Mouse (Mus musculus): ENCODE measurements at regions not wholly inside any gene's neighbourhood (a gene's known extent, or its start where the extent isn't known, plus 50 kb on each side); places are given as distances from the start of the nearest gene placed in this dataset.

DNA sequence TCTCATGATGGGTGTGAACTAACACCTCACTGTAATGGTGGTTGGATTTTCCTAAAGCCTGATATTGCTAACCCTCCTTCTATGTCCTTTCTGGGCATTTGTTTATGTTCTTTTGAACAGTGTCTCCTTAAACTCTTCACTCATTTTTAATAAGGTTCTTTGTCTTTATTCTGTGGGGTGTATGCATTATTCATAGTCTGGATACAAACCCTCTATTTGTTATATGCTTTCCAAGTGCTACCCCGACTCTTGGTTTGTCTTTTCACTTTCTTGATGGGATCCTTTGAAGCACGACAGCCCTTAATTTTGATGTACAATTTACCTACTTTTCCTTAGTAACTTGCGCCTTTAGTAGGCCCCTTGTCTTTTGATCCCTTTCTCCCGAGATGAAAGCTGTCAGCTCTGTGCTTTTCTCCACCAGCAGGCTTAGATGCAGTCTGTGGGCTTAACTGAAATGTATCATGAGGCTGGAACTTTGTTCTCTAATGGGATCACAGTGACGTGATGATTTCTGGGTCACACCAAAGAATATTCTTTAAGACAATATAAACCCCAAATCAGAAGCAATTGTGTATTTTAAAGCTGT is 138.0 kb upstream of the Pbx1 start:
- H3K4me3 ChIP-seq (ENCODE audit: low read length) = no peak overlapping the region
- H3K27me3 ChIP-seq (ENCODE audit: insufficient read depth, low read length) = no peaks in the 10 kb centered on the region
- no peaks in the 10 kb centered on the region for H3K9me3 ChIP-seq (ENCODE audit: low read length)
- no peaks in the 10 kb centered on the region for H3K4me1 ChIP-seq (ENCODE audit: insufficient read depth, low read length)
- H3K4me2 ChIP-seq (replicated peaks; ENCODE audit: low read depth, low read length) = no peak overlapping the region
- no peak overlapping the region for H3K27ac ChIP-seq (ENCODE audit: low read length)
- no peaks in the 10 kb centered on the region for H3K36me3 ChIP-seq (ENCODE audit: insufficient read depth, low read length)
- no peak overlapping the region for H3K9ac ChIP-seq (replicated peaks; ENCODE audit: low read length)
- WGBS = 61% methylated on average over 5 of the region's 5 CpGs
- no peak for ATAC-seq (ENCODE audit: low FRiP score, low TSS enrichment)

DNA sequence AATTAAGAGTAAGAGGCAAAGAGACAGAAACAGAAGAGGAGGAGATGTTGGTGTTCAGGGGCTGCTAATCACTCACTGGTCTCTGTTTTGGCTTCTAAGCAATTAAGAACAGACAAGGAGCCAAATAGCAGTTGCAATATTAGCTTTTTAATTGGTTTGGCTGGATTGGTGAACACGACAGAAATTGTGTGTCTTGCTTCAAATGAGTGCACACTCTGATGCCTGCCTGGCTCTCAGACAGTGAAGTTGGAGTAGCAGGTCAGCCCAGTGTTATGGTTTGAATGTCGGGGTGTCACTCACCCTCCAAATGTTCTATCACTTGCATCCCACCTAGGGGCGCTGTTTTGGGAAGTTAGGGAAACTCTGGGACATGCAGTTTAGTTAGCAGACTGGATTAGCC is 120.3 kb upstream of the Pbx1 start:
- Histone ChIP-seq H3K4me2 (replicated peaks; ENCODE audit: low read depth, low read length) (no peak overlapping the region), H3K36me3 (ENCODE audit: insufficient read depth, low read length) (no peaks in the 10 kb centered on the region), H3K9ac (replicated peaks; ENCODE audit: low read length) (no peak overlapping the region), H3K9me3 (ENCODE audit: low read length) (no peaks in the 10 kb centered on the region), H3K4me3 (ENCODE audit: low read length) (no peak overlapping the region), H3K27me3 (ENCODE audit: insufficient read depth, low read length) (no peaks in the 10 kb centered on the region), H3K27ac (ENCODE audit: low read length) (no peak overlapping the region), H3K4me1 (ENCODE audit: insufficient read depth, low read length) (no peaks in the 10 kb centered on the region)
- 68% methylated on average over 3 of the region's 3 CpGs for WGBS
- ATAC-seq (ENCODE audit: low FRiP score, low TSS enrichment) = no peak

- no peaks in the 10 kb centered on the region for H3K27me3 ChIP-seq (ENCODE audit: insufficient read depth, low read length)
- no peak overlapping the region for H3K27ac ChIP-seq (ENCODE audit: low read length)
- no peaks in the 10 kb centered on the region for H3K36me3 ChIP-seq (ENCODE audit: insufficient read depth, low read length)
- H3K4me1 ChIP-seq (ENCODE audit: insufficient read depth, low read length) = no peaks in the 10 kb centered on the region
- no peak for ATAC-seq (ENCODE audit: low FRiP score, low TSS enrichment)
- no peak overlapping the region for H3K9ac ChIP-seq (replicated peaks; ENCODE audit: low read length)
- no peaks in the 10 kb centered on the region for H3K9me3 ChIP-seq (ENCODE audit: low read length)
- H3K4me2 ChIP-seq (replicated peaks; ENCODE audit: low read depth, low read length) = no peak overlapping the region
- 66% methylated on average over 7 of the region's 7 CpGs for WGBS
- H3K4me3 ChIP-seq (ENCODE audit: low read length) = no peak overlapping the region
Observed at GRCm38 (mm10) chr1:168549807-168550435, 117.9 kb upstream of the Pbx1 start.

DNA sequence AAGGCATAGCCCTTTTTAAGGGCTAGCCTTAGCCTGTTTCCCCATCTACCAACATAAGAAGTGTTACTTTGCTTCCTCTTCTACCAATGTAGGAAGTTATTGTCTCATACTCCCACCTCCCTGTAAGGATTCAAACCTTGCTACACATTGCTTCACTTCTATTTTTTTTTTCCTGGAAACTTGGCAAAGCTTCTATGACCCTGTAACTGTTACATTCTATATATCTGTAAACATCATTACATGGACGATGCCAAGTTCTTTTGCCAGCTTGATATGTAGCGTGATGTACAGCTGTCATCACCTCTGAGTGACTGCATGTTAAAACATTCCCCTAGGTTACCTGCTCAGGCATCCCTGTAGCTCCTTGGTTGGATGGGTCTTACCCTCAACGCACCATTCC is 114.1 kb upstream of the Pbx1 start:
- WGBS = 91% methylated on average over 3 of the region's 3 CpGs
- Histone ChIP-seq H3K27ac (ENCODE audit: low read length) (no peak overlapping the region), H3K9me3 (ENCODE audit: low read length) (no peaks in the 10 kb centered on the region), H3K4me2 (replicated peaks; ENCODE audit: low read depth, low read length) (no peak overlapping the region), H3K9ac (replicated peaks; ENCODE audit: low read length) (no peak overlapping the region), H3K4me1 (ENCODE audit: insufficient read depth, low read length) (no peaks in the 10 kb centered on the region), H3K27me3 (ENCODE audit: insufficient read depth, low read length) (no peaks in the 10 kb centered on the region), H3K4me3 (ENCODE audit: low read length) (no peak overlapping the region), H3K36me3 (ENCODE audit: insufficient read depth, low read length) (no peaks in the 10 kb centered on the region)
- ATAC-seq (ENCODE audit: low FRiP score, low TSS enrichment) = no peak

- 76% methylated on average over 7 of the region's 7 CpGs for WGBS
- H3K9me3 ChIP-seq (ENCODE audit: low read length) = no peaks in the 10 kb centered on the region
- no peak for ATAC-seq (ENCODE audit: low FRiP score, low TSS enrichment)
Observed at GRCm38 (mm10) chr1:168545072-168545780, 113.2 kb upstream of the Pbx1 start.

GRCm38 (mm10) chr1:168541231-168541630 is 109.2 kb upstream of the Pbx1 start:
- Histone ChIP-seq H3K4me1 (ENCODE audit: insufficient read depth, low read length) (no peaks in the 10 kb centered on the region), H3K4me2 (replicated peaks; ENCODE audit: low read depth, low read length) (no peak overlapping the region), H3K36me3 (ENCODE audit: insufficient read depth, low read length) (no peaks in the 10 kb centered on the region), H3K9me3 (ENCODE audit: low read length) (no peaks in the 10 kb centered on the region), H3K4me3 (ENCODE audit: low read length) (no peak overlapping the region), H3K27ac (ENCODE audit: low read length) (no peak overlapping the region), H3K9ac (replicated peaks; ENCODE audit: low read length) (no peak overlapping the region), H3K27me3 (ENCODE audit: insufficient read depth, low read length) (no peaks in the 10 kb centered on the region)
- 56% methylated on average over 2 of the region's 2 CpGs for WGBS
- no peak for ATAC-seq (ENCODE audit: low FRiP score, low TSS enrichment)

More at GRCm38 (mm10) chr1:168545072-168545780, 113.2 kb upstream of the Pbx1 start:
- H3K27me3 ChIP-seq (ENCODE audit: insufficient read depth, low read length) = no peaks in the 10 kb centered on the region
- no peak overlapping the region for H3K9ac ChIP-seq (replicated peaks; ENCODE audit: low read length)
- no peak overlapping the region for H3K4me3 ChIP-seq (ENCODE audit: low read length)
- H3K27ac ChIP-seq (ENCODE audit: low read length) = no peak overlapping the region
- H3K36me3 ChIP-seq (ENCODE audit: insufficient read depth, low read length) = no peaks in the 10 kb centered on the region
- H3K4me2 ChIP-seq (replicated peaks; ENCODE audit: low read depth, low read length) = no peak overlapping the region
- no peaks in the 10 kb centered on the region for H3K4me1 ChIP-seq (ENCODE audit: insufficient read depth, low read length)

- no peak for ATAC-seq (ENCODE audit: low FRiP score, low TSS enrichment)
Observed at GRCm38 (mm10) chr1:168518087-168518486, 86.0 kb upstream of the Pbx1 start.

DNA sequence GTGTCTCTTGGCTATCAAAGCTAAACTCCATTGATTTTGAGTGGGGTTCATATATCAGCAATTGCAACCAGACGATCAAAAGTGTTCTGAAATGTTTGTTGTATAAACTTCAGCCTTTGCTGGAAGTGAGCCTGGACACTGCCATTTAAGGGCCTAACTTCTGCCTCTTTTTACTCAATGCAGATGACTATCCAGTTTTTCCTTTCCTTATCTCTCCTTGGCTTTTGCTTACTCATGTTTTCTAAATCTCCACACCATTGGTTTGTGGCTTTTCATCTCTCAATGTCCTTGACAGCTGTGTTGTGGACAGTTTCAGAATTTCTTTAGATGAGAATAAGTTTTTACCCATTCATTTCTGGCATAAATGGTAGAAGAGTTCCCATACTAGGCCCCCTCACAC is 74.3 kb upstream of the Pbx1 start:
- no peaks in the 10 kb centered on the region for H3K27me3 ChIP-seq (ENCODE audit: insufficient read depth, low read length)
- 67% methylated on average over 1 of the region's 1 CpGs for WGBS
- H3K9ac ChIP-seq (replicated peaks; ENCODE audit: low read length) = no peak overlapping the region
- no peak for ATAC-seq (ENCODE audit: low FRiP score, low TSS enrichment)
- H3K9me3 ChIP-seq (ENCODE audit: low read length) = no peaks in the 10 kb centered on the region
- H3K4me1 ChIP-seq (ENCODE audit: insufficient read depth, low read length) = peaks cover 6% of the 10 kb centered on the region; the same call in 1 of the 2 replicates
- no peak overlapping the region for H3K4me3 ChIP-seq (ENCODE audit: low read length)
- no peak overlapping the region for H3K4me2 ChIP-seq (replicated peaks; ENCODE audit: low read depth, low read length)
- H3K36me3 ChIP-seq (ENCODE audit: insufficient read depth, low read length) = no peaks in the 10 kb centered on the region
- H3K27ac ChIP-seq (ENCODE audit: low read length) = no peak overlapping the region

More at GRCm38 (mm10) chr1:168518087-168518486, 86.0 kb upstream of the Pbx1 start:
- 88% methylated on average over 6 of the region's 6 CpGs for WGBS
- Histone ChIP-seq H3K4me2 (replicated peaks; ENCODE audit: low read depth, low read length) (no peak overlapping the region), H3K9me3 (ENCODE audit: low read length) (no peaks in the 10 kb centered on the region), H3K4me3 (ENCODE audit: low read length) (no peak overlapping the region), H3K36me3 (ENCODE audit: insufficient read depth, low read length) (no peaks in the 10 kb centered on the region), H3K27me3 (ENCODE audit: insufficient read depth, low read length) (no peaks in the 10 kb centered on the region), H3K27ac (ENCODE audit: low read length) (no peak overlapping the region), H3K4me1 (ENCODE audit: insufficient read depth, low read length) (no peaks in the 10 kb centered on the region), H3K9ac (replicated peaks; ENCODE audit: low read length) (no peak overlapping the region)

DNA sequence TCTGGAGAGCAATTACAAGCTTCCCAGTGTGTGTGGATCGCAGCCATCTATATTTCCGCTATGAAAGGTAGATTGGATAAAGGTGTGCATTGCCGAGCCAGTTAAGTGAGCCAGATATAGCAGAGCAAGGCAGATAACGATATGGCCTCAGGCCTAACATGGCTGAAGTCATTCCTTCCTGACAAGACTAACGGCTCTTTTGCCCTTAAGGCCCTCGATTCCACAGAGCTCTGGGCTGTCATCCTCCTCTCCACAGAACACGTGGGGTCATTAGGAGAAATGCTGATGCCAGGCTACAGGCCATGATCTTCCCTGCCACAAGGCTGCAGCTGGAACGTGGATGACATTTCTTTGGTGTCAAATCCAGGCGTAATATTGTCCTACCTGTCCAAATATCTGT is 72.7 kb upstream of the Pbx1 start:
- H3K9me3 ChIP-seq (ENCODE audit: low read length) = no peaks in the 10 kb centered on the region
- ATAC-seq (ENCODE audit: low FRiP score, low TSS enrichment) = no peak
- H3K9ac ChIP-seq (replicated peaks; ENCODE audit: low read length) = no peak overlapping the region
- no peak overlapping the region for H3K4me2 ChIP-seq (replicated peaks; ENCODE audit: low read depth, low read length)
- no peaks in the 10 kb centered on the region for H3K36me3 ChIP-seq (ENCODE audit: insufficient read depth, low read length)
- no peak overlapping the region for H3K4me3 ChIP-seq (ENCODE audit: low read length)
- H3K27me3 ChIP-seq (ENCODE audit: insufficient read depth, low read length) = no peaks in the 10 kb centered on the region
- H3K27ac ChIP-seq (ENCODE audit: low read length) = no peak overlapping the region
- H3K4me1 ChIP-seq (ENCODE audit: insufficient read depth, low read length) = peaks cover 6% of the 10 kb centered on the region; the same call in 1 of the 2 replicates
- WGBS = 57% methylated on average over 9 of the region's 9 CpGs

GRCm38 (mm10) chr1:168502266-168502665 is 70.2 kb upstream of the Pbx1 start:
- Histone ChIP-seq H3K9me3 (ENCODE audit: low read length) (no peaks in the 10 kb centered on the region), H3K27ac (ENCODE audit: low read length) (no peak overlapping the region), H3K4me2 (replicated peaks; ENCODE audit: low read depth, low read length) (no peak overlapping the region), H3K9ac (replicated peaks; ENCODE audit: low read length) (no peak overlapping the region), H3K4me3 (ENCODE audit: low read length) (no peak overlapping the region), H3K4me1 (ENCODE audit: insufficient read depth, low read length) (peaks cover 6% of the 10 kb centered on the region; the same call in 1 of the 2 replicates), H3K27me3 (ENCODE audit: insufficient read depth, low read length) (no peaks in the 10 kb centered on the region), H3K36me3 (ENCODE audit: insufficient read depth, low read length) (no peaks in the 10 kb centered on the region)
- no peak; the same call in 1 of the 2 replicates for ATAC-seq (ENCODE audit: low FRiP score, low TSS enrichment)
- WGBS = 25% methylated on average over 7 of the region's 7 CpGs
